Mouse (Mus musculus): ENCODE results near the gene Kcns1.

The Kcns1 gene

GRCm38 (mm10) chr2:164174649-164175395, 3.9 kb upstream of the Kcns1 start:
- in situ Hi-C loops (cut with MboI; ENCODE audit: low sequenced_read_pairs): no loop called here

DNA sequence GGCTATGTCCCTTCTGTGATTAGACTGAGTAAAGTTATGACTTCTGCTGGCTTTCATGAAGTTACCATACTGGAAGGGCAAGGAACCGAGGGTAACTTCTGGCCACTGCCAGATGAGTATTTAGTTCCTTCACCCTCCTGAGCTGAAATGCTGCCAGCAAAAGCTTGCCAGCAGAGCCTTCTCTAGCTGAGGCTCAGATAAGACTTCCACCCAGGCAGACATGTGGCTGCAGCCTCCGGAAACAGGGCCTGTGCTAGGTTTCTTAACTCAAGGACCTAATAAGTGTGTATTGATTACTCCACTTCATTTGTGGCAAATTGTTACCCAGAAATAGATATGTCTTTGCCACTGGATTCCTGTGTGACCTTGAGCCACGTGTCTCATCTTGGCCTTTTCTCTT, 2.5 kb upstream of the Kcns1 start:
- in situ Hi-C loops (cut with MboI; ENCODE audit: low sequenced_read_pairs): no loop called here

- in situ Hi-C loops (cut with MboI; ENCODE audit: low sequenced_read_pairs): no loop called here
Observed at GRCm38 (mm10) chr2:164170326-164170725, 587 bp downstream of the Kcns1 start.

DNA sequence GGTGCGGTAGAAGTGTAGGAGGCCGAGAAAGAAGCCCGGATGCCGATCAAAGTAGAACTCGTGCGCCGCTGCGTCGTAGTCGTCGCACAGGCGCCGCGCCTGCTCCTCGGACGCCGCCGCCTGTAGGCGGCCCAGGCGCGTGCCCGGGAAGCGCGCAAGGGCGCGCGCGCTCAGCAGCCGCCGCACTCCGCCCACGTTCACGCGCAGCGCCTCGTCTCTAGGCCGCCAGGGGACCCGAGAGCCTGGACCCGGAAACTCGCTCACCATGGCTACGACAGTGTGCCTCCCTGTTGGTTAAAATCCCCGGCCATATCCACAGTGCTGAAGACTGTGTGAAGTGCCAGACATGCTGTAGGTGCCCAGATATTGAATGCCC, 2.4 kb downstream of the Kcns1 start:
- in situ Hi-C loops (cut with MboI; ENCODE audit: low sequenced_read_pairs): no loop called here

- in situ Hi-C loops (cut with MboI; ENCODE audit: low sequenced_read_pairs): no loop called here
Observed at GRCm38 (mm10) chr2:164167752-164168570, 3.0 kb downstream of the Kcns1 start.

- in situ Hi-C loops (cut with MboI; ENCODE audit: low sequenced_read_pairs): no loop called here
Observed at GRCm38 (mm10) chr2:164164941-164165340, 6.0 kb downstream of the Kcns1 start.

- in situ Hi-C loops (cut with MboI; ENCODE audit: low sequenced_read_pairs): no loop called here
Observed at GRCm38 (mm10) chr2:164161515-164162055, 9.3 kb downstream of the Kcns1 start.

GRCm38 (mm10) chr2:164158838-164159237, 12.1 kb downstream of the Kcns1 start:
- in situ Hi-C loops (cut with MboI; ENCODE audit: low sequenced_read_pairs): no loop called here

- in situ Hi-C loops (cut with MboI; ENCODE audit: low sequenced_read_pairs): no loop called here
Observed at GRCm38 (mm10) chr2:164156158-164156557, 14.8 kb downstream of the Kcns1 start.

DNA sequence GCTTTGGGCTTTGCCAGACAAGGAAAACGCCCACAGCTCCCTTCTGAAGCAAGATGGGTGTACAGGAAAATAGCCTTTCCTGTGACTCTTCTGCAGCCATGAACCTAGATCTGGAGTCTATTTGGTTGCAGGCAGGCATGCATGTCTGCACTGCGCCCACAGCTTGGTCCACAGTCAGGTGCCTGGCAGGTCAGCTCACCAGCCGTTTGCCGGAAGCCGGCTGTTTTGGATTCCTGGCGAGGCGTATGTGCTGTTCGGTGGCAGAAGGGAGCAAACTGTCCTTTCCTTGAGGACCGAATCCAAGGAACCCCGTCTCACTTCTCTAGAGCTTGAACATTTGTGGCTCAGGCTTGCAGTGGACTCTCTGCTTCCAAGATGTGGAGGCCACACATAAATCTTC, 16.9 kb downstream of the Kcns1 start:
- in situ Hi-C loops (cut with MboI; ENCODE audit: low sequenced_read_pairs): no loop called here

DNA sequence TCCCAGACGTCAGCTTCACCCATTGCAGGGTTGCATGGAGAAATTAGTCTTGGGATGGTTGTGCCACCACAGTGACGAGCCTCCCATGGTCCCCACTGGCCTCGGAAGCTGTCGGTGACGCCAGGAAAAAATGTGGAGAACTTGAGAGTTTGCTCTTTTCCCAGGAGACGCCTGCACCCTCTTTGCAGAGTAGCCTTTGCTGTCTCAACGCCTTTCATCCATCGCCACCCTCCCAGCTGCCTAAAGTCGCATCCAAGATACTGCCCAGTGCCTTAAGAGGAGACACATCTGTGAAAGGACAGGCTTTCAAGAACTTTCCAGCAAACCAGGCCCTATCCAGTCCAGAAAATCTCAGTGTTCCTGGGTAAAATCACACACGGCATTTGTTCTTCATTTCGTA, 18.6 kb downstream of the Kcns1 start:
- in situ Hi-C loops (cut with MboI; ENCODE audit: low sequenced_read_pairs): no loop called here

DNA sequence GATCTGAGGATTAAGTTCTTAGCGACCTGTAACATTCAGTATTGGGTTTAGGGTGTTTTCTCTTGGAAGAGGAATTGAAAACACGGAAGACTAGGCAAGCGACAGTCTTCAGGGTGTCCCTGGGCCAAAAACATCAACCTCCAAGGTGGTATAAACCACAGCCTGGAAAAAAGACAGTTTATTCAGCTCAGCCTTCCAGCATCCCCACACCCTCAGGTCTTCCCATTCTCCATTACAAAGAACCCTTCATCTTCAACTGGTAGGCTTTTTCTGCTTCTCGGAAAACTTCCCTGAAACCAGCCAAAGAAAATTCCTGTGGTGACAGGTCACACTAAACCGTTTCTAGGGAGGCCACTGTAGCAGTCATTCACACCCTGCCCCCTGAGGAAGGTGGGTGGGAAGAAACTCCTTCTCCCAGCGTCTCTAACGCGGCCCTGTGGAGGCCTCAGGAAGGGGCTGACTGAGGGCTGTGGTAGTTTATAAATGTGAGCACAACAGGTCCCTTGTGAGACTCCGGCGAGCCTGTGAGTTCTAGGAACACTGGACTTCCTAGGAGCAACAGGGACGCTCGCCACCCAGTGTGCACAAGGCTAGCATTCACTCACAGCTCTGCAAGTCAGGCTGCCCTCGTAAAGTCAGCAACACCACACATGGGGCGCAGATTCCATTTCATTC, 20.7 kb downstream of the Kcns1 start:
- in situ Hi-C loops (cut with MboI; ENCODE audit: low sequenced_read_pairs): no loop called here

- in situ Hi-C loops (cut with MboI; ENCODE audit: low sequenced_read_pairs): no loop called here
Observed at GRCm38 (mm10) chr2:164146556-164146955, 24.4 kb downstream of the Kcns1 start.

DNA sequence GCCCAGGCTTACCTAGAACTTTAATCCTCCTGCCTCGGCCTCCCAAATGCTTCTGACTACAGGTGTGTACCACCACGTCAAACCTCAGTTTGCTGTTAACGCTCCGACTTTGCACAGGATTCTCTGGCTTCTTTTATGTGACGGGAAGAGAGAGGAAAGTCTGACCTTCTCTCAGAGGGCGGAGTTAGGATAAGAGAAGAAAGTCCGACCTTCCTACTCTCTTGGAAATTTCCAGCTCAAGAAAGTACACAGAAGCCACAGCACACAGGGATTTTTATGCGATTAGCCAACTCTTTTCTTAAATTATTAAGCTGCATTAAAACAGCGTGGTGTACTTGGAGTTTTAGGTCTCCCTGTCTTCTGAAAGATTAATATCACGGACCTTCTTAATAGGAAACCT, 26.4 kb downstream of the Kcns1 start:
- in situ Hi-C loops (cut with MboI; ENCODE audit: low sequenced_read_pairs): no loop called here

DNA sequence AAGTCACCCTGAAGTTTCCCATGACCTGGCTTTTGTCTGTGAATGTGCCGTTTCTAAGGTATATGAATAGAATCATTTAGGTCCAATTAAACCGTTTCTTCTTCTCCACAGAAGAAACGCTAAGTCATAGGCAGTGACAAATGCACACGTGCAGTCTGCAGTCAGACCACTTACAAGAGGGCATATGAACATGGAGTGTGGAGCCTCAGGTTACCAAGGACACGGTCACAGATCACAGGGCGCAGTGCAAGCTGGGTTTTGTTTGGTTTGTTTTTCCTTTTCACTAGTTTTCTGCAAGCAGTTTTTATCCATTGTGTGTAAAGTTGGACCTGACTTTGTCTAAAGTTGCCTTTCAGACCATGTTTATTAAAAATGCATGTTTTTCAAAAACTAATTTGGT, 26.9 kb downstream of the Kcns1 start:
- in situ Hi-C loops (cut with MboI; ENCODE audit: low sequenced_read_pairs): no loop called here

GRCm38 (mm10) chr2:164142021-164142420, 28.9 kb downstream of the Kcns1 start:
- in situ Hi-C loops (cut with MboI; ENCODE audit: low sequenced_read_pairs): no loop called here

- in situ Hi-C loops (cut with MboI; ENCODE audit: low sequenced_read_pairs): no loop called here
Observed at GRCm38 (mm10) chr2:164137754-164138153, 33.2 kb downstream of the Kcns1 start.

DNA sequence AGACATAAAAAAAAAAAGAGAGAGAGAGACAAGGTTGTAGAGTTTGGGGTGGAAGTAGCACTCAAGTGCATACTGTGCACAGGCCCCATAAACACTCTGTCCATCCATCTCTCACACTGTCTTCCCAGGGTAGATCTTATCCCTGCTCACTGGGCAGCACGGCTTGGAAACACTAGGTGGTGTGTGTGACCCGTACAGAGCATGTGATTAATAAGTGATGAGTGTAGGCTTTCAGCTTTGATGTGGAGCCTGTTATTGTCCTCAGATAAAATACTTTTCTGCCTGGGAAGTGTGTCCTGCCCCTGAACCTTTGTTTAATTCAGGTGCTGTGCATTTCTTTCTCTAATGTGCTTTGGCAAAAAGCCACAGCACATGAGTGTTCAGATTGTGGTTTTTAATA, 34.5 kb downstream of the Kcns1 start:
- in situ Hi-C loops (cut with MboI; ENCODE audit: low sequenced_read_pairs): no loop called here

- in situ Hi-C loops (cut with MboI; ENCODE audit: low sequenced_read_pairs): no loop called here
Observed at GRCm38 (mm10) chr2:164135367-164135766, 35.5 kb downstream of the Kcns1 start.

DNA sequence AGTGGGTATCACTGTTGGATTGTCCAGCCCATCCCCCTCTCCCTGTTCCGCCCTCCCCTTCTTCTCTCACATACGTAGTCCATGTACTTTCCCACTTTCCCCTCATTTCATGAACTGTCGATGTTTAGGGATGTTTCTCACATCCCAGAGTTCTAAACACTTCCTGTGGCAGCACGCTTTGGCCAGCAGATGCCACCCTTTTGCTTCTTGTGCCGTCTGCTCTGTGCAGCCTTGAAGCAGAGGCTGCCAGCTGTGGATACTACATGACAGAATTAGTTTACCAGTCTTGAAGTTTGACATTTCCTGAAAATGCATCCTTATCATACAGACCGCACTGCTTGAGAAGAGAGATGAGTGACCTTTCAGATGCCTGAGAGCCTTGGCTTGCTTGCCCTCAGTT, 36.4 kb downstream of the Kcns1 start:
- in situ Hi-C loops (cut with MboI; ENCODE audit: low sequenced_read_pairs): no loop called here

- in situ Hi-C loops (cut with MboI; ENCODE audit: low sequenced_read_pairs): no loop called here
Observed at GRCm38 (mm10) chr2:164131586-164131985, 39.3 kb downstream of the Kcns1 start.

Measured in CH12F3 (cell line).